Mouse (Mus musculus): ENCODE data around the gene Atp13a5.

The Atp13a5 gene

DNA sequence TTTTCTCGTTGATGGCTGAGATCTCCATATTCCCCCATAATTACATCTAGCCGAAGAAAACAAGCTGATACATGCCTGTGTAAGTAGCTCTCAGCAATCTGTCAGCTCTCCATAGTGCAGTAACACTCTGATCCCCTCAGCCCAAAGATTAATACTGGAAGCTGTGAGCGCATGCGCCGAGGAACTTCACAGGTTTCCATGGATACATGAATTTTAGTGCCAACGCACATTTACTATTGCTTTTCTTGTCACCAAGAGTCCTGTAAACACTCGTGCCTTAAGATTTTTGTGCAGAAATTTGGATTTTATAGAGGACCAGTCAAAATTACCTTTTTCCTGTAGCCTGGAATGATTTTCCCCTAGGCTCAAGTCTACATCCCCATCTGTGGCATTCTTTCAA is 173.7 kb downstream of the Atp13a5 start:
- DNase-seq, result no peak

DNA sequence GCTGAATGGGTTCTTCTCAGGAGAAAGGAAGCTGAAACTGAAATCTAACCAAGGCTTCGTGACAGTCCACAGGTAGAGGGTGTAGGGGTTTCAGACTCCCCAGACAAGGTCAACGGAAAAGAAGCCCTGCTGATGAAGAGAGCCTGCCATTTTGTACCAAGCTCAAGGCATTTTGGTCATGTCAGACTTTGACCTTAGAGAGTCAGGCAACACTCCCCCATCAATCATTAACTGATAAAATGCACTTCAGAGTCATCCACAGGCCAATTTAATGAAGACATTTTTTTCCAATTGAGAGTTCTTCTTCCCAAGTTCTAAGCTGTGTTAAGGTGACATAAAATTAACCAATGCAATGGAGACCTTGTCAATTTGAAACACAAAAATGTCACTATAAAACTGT is 177.4 kb downstream of the Atp13a5 start:
- no peak for DNase-seq

DNA sequence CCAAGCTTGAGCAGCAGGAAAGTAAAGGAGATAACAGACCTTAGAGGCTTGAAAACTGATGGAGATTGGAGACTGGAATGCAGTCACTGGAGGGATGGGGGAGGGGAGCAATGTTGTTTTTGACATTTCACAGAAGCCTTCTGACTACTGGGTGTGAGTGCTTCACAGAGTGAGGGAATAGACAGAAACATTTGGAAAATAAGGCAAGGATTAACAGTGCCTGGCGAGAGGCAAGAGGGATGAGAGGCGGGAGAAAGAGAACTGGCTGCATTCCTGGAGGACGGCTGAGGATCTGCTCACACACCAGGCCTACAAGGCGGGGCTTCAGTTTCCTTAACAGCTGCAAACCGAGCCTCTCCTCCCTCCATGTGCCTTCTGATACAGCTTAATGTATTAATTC is 180.1 kb downstream of the Atp13a5 start:
- DNase-seq, result peak; percentile 13

DNA sequence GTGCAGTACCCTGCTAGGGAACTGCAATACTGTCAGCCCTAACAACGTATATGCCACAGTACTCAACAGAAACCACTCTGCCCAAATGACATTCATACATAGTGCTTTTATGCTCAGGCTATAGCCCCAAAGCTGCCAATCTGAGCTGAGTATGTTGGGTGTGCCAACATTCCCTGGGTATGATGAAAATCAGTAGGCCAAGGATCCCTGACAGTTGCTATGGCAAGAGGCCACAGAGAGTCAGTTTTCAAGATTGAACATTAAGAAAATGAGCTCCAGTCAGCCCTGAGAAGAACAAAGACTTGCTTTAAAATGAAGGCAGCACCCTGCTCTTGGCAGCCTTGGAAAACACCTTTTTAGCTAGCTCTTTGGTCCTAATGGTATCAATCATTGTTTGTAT is 183.4 kb downstream of the Atp13a5 start:
- no peak for DNase-seq

DNA sequence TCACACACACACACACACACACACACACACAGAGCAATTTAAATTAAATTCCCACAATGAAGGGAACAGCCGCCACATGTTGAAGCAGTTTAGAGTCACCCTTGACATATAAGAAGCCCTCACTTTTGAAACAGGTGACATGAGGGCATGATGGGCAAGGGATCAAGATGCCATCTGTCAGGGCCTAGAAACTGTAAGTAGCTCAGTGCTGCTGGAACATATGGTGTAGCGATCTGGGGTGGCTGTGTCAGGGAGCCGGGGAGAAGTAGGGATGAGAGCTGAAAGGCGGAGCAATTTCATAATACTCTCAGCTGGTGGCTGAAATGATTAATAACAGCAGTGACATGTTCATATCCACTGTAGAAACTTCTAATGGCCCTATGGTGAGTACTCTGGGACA is 184.6 kb downstream of the Atp13a5 start:
- DNase-seq, result no peak

DNA sequence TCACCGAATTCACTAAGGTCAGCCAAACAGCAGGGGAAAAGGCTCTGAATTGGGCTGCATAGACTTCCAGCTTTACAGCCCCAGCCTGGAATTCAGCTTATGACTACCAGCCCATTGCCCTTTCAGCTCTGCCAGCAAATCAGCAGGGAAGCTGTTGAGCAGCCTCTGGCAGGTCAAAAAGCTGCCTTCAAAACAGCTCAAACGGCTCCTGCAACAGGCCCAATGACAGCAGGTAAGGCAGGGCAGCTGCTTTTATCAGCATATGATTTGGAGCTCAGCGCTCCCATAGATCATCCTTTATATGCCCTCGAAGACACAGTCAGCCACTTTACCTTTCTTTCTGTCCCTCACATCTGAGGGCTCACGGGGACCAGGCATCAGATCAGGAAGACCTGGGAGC is 185.6 kb downstream of the Atp13a5 start:
- DNase-seq, result no peak

Measured in lung, postnatal 14 days (tissue).